Mouse (Mus musculus) bone marrow macrophage, adult 2 months (primary cell): ENCODE results near the gene Grap2.

Source experiments
- CTCF ChIP-seq: IDR thresholded peaks from 2 replicates; pipeline ENCODE4 v1.5.1; 2012; ENCODE audit warnings: low read depth, mild to moderate bottlenecking, low read length, moderate library complexity
- POLR2A ChIP-seq: IDR thresholded peaks from 2 replicates; pipeline ENCODE4 v1.6.1; 2012; ENCODE audit warnings: mild to moderate bottlenecking, low read depth, low read length, borderline replicate concordance

- TF ChIP-seq CTCF (no peak), POLR2A (no peak)
Measured at GRCm38 (mm10) chr15:80579121-80579520, 6.7 kb downstream of the Grap2 start.
